8 mouse cellular contexts compared by ENCODE assay signal in the genomic region with DNA sequence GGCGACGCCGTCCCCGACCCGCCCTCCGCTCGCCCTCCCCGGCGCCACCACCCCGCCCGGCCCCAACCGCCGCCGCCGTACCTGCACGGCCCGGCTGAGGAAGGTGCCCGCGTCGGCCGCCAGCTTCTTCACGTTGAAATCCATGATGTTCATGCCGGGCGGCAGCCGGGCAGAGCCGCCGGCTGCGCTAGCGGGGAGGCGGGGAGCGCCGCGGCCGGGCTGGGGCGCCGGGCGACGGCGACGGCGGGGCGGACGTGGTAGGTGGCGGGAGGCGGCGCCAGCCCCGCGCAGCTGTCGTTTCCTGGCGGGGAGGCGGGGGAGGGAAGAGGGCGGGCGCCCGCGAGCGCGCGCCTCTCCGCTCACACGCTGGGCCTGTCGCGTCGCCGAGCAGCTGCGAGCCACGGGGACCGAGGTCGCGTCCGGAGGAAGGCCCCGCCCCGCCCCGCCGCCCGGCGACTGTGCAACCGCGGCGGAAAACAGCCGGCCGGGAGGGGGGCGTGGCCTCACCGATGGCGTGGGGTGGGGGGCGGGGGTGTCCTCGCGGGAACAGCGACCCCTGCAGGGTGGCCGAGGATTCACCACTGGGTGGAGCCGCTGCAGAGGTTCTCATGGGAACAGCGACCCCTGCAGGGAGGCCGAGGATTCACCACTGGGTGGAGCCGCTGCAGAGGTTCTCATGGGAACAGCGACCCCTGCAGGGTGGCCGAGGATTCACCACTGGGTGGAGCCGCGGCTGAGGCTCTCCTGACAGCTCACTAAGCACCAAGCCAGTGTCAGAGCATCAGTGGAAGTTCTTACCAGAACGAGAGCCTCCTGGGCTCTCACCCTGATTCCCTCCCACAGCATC. TPM values are rescaled to one million over a fixed set of nuclear protein-coding genes. Genes with fewer than 3 reads are reported as not detected.
DNase-seq lines count a peak whose midpoint lies in the region; ATAC-seq lines count a peak whose summit lies in the region.

A gene (minus strand): TSS at position 435 of the 847 bp plus-strand sequence.

- no peaks in the 10 kb centered on the region for H3K36me3 ChIP-seq in heart, embryonic 13.5 days
- 0 out of 2 replicates have a peak, but pooled peaks cover 3% of the 10 kb centered on the region for H3K36me3 ChIP-seq in liver, embryonic 12.5 days
- H3K36me3 ChIP-seq in stomach, embryonic 15.5 days = no peaks in the 10 kb centered on the region

- peaks cover 46% of the 10 kb centered on the region for H3K4me1 ChIP-seq in heart, embryonic 13.5 days
- peaks cover 55% of the 10 kb centered on the region for H3K4me1 ChIP-seq in liver, embryonic 12.5 days
- H3K4me1 ChIP-seq in stomach, embryonic 15.5 days = peaks cover 19% of the 10 kb centered on the region; the same call in 1 of the 2 replicates

- peak within 1 kb of the TSS; percentile 100 for H3K27ac ChIP-seq in heart, embryonic 13.5 days (replicated peaks)
- peak within 1 kb of the TSS; percentile 100 for H3K27ac ChIP-seq in liver, embryonic 12.5 days
- peak within 1 kb of the TSS; percentile 100 for H3K27ac ChIP-seq in stomach, embryonic 15.5 days

- peak within 1 kb of the TSS; percentile 98 for H3K9ac ChIP-seq in heart, embryonic 13.5 days
- peak within 1 kb of the TSS; percentile 97 for H3K9ac ChIP-seq in liver, embryonic 12.5 days
- peak within 1 kb of the TSS; percentile 60 for H3K9ac ChIP-seq in stomach, embryonic 15.5 days

- WGBS in heart, embryonic 13.5 days = under 1% methylated on average over 91 of the region's 98 CpGs
- WGBS in liver, embryonic 12.5 days (ENCODE audit: insufficient replicate concordance) = under 1% methylated on average over 72 of the region's 98 CpGs
- under 1% methylated on average over 62 of the region's 98 CpGs for WGBS in stomach, embryonic 15.5 days

- ATAC-seq in erythroid progenitor cell, adult 5-6 weeks (replicated peaks; ENCODE audit: low FRiP score, poor library complexity, severe bottlenecking) = peak; percentile 71
- peak; percentile 89 for ATAC-seq in heart, embryonic 13.5 days (ENCODE audit: extremely low read depth, insufficient number of reproducible peaks, low FRiP score, low TSS enrichment)
- peak; percentile 87 for ATAC-seq in liver, embryonic 12.5 days
- ATAC-seq in stomach, embryonic 15.5 days (ENCODE audit: insufficient read depth, low FRiP score, low read depth) = peak; percentile 94

- H3K4me3 ChIP-seq in heart, embryonic 13.5 days = peak within 1 kb of the TSS; percentile 84
- peak within 1 kb of the TSS; percentile 94 for H3K4me3 ChIP-seq in liver, embryonic 12.5 days
- H3K4me3 ChIP-seq in stomach, embryonic 15.5 days (replicated peaks) = peak within 1 kb of the TSS; percentile 92

- H3K4me2 ChIP-seq in heart, embryonic 13.5 days = peak within 1 kb of the TSS; percentile 79
- H3K4me2 ChIP-seq in liver, embryonic 12.5 days = peak within 1 kb of the TSS; percentile 87
- peak within 1 kb of the TSS; percentile 79 for H3K4me2 ChIP-seq in stomach, embryonic 15.5 days

- H3K9me3 ChIP-seq in heart, embryonic 13.5 days = no peaks in the 10 kb centered on the region
- H3K9me3 ChIP-seq in liver, embryonic 12.5 days (replicated peaks) = no peaks in the 10 kb centered on the region
- H3K9me3 ChIP-seq in stomach, embryonic 15.5 days = no peaks in the 10 kb centered on the region

- no peaks in the 10 kb centered on the region for H3K27me3 ChIP-seq in heart, embryonic 13.5 days (replicated peaks)
- no peaks in the 10 kb centered on the region for H3K27me3 ChIP-seq in liver, embryonic 12.5 days (replicated peaks)
- no peaks in the 10 kb centered on the region for H3K27me3 ChIP-seq in stomach, embryonic 15.5 days (replicated peaks)

- peak; percentile 96 for DNase-seq in CD4-positive helper T cell, adult 2 months (ENCODE audit: low read depth, low spot score)
- DNase-seq in brain, embryonic 18.5 days (ENCODE audit: low read depth, low spot score) = peak; percentile 77
- peak; percentile 97 for DNase-seq in kidney, postnatal 10 days
- peak; percentile 98 for DNase-seq in natural killer cell, adult 2 months (ENCODE audit: low spot score in 2 of 2)

RNA-seq across cellular contexts. Expression of the gene that starts here (rescaled TPM):
- total RNA-seq in erythroid progenitor cell, adult 5-6 weeks (2015; ENCODE audit: low replicate concordance) = 181 and 202 TPM in 2 replicates
- 166 and 182 TPM in 2 replicates for total RNA-seq in erythroid progenitor cell, adult 5-6 weeks (2017; ENCODE audit: low replicate concordance)
- polyA plus RNA-seq in heart, embryonic 13.5 days (2015; fragmentation: Nextera tagmentation; extraction: Ambion mirVana) = 124 and 134 TPM in 2 replicates
- 88.6 and 88.7 TPM in 2 replicates for polyA plus RNA-seq in liver, embryonic 12.5 days (2016; fragmentation: Nextera tagmentation; extraction: Ambion mirVana)
- 98.1 and 103 TPM in 2 replicates for polyA plus RNA-seq in stomach, embryonic 15.5 days (2015; fragmentation: Nextera tagmentation; extraction: Ambion mirVana)

Comparison
In these comparisons a context has a peak if more than half of its experiments do, and no peak if none do; other contexts are left out.
1. Peak in every context shown above with its lines: DNase-seq, ATAC-seq, H3K4me3 ChIP-seq and H3K27ac ChIP-seq.